Mouse (Mus musculus): ENCODE measurements around the gene Scgn. TPM values are rescaled to one million over a fixed set of nuclear protein-coding genes. Genes with fewer than 3 reads are reported as not detected.

Gene Scgn
- total RNA-seq, 2 experiments from 2014 or later = 1.0 TPM; not detected in 1

Small RNA genes lying within 50 kb of the gene (microRNA-seq; reads per million reads assigned to microRNA genes)
- gene Gm44344 = not detected

Other genes with a start within 250 kb of the Scgn start
- 1 to 10 TPM; 1.9 to 2.6 TPM for gene Hist1h3c, start 245.6 kb downstream of the Scgn start, total RNA-seq (2021)
- 10 to 100 TPM; 17.9 to 19.8 TPM for gene Hist1h2bb, start 244.5 kb downstream of the Scgn start, total RNA-seq (2021)
- 10 to 100 TPM; 28.3 to 44.5 TPM for gene Hist1h2ab, start 240.1 kb downstream of the Scgn start, total RNA-seq (2021)
- gene Hist1h3b, start 238.9 kb downstream of the Scgn start, total RNA-seq (2021) = 10 to 100 TPM in 1 of 2 experiments, 1 to 10 TPM in 1; 9.7 to 14.5 TPM
- 10 to 100 TPM; 87.5 to 90.3 TPM for gene Hist1h4b, start 234.2 kb downstream of the Scgn start, total RNA-seq (2021)
- 10 to 100 TPM; 62.2 to 71.7 TPM for gene Hist1h4a, start 230.0 kb downstream of the Scgn start, total RNA-seq (2021)
- gene Hist1h3a, start 228.8 kb downstream of the Scgn start, total RNA-seq (2021) = 10 to 100 TPM; 41.3 to 42.8 TPM
- gene Hist1h1a, start 227.5 kb downstream of the Scgn start, total RNA-seq (2021) = 10 to 100 TPM; 26.1 to 28.4 TPM
- gene Trim38, start 221.3 kb downstream of the Scgn start, total RNA-seq (2021) = not detected
- not detected for gene Slc17a2, start 184.2 kb downstream of the Scgn start, total RNA-seq (2021)
- gene Slc17a3, start 151.8 kb downstream of the Scgn start, total RNA-seq (2021) = not detected
- gene Slc17a1, start 123.5 kb downstream of the Scgn start, total RNA-seq (2021) = not detected
- gene Slc17a4, start 76.2 kb downstream of the Scgn start, total RNA-seq (2021) = not detected
- not detected for gene Hist1h2ba, start 57.1 kb downstream of the Scgn start, total RNA-seq (2021)
- gene Hist1h2aa, start 56.8 kb downstream of the Scgn start, total RNA-seq (2021) = not detected

All from left cerebral cortex, postnatal 36 days (tissue).